Mouse (Mus musculus) embryo, embryonic 10 days (tissue): Measurements from ENCODE around the gene Gabbr2.

Experiments
- DNase-seq: peaks from one replicate; pipeline ENCODE4 v3.0.0-alpha.2; 2015; ENCODE audit warnings: low spot score

Gene Gabbr2

DNA sequence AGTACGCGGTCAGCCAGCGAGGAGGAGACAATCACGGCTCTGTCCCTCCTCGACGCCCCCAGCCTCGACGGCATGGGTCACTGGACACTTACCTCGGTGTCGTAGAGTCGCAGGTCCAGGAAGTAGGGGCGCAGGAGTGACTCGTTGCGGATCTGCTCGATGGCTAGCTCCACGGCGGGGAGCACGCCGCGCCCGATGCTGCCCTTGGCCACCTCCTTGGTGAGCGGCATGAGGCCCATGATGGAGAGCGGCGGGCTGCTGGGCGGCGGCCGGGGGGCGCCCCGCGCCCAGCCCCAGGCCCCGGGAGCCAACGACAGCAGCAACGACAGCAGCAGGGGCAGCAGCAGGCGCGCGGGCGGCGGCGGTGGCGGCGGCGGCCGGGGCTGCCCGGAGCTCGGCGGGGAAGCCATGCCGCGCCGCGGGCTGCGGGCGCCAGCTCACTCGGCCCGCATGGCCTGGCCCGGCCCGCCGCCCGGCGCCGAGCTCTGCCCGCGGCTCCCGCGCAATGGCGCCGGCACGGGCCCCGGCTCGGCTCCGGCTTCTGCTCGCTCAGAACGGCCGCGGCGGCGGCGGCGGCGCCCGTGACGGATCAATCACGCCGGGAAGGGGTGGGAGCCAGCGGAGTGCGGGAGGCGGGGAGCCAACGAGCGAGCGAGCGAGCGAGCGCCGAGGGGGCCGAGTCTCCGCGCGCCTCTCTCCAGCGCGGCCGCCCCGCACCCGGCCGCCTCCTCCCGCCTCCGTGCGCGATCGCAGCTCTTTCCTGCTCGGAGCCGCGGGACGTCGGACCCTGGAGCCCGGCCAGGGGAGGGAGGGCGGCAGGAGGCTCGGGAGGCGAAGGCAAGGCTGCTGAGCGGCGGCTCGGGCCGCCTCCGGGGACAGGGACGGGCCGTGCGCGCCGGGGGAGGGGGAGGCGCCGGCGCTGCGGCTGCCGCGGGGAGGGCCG is at the start of gene Gabbr2:
Gene Gabbr2, minus strand, starts transcription at position 858 of the 943 bp plus-strand sequence.
- peak; percentile 24 for DNase-seq

DNA sequence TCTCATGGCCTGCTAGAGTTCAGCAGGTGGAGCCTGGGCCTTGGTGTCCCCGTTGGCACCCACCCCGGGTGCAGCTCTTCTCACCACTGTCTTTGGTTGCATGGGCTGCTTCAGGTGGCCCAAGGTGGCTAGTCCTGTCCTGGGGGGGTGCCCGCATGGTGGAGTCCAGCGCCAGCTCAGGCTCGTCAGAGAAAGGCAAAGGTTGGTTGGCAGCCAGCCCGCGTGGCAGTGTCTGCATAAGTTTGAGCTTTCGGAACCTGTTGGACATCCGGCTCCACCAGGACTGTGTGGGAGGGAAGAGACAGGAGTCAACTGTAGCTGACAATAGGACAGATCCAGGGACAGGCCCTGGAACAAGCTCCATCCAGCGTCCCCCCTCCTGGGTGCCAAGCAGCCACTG is 47.9 kb upstream of the Gabbr2 start:
- DNase-seq = no peak

DNA sequence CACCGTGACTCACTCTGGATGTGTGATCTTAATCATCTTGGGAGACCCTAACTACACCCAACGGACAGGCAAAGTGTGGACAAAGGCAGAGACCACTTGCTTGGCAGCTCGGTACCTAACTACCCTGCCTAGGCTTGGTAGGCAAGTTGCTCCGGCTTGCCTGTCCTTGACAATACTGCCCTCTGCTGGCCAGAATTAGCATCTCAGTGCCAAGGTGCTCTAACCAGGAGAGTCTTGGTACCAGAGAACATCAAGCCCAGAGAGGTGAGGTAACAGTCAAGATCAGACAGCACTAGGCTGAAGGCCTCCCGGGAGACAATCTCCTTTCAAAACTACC is 45.6 kb upstream of the Gabbr2 start:
- DNase-seq = peak; percentile 88

DNA sequence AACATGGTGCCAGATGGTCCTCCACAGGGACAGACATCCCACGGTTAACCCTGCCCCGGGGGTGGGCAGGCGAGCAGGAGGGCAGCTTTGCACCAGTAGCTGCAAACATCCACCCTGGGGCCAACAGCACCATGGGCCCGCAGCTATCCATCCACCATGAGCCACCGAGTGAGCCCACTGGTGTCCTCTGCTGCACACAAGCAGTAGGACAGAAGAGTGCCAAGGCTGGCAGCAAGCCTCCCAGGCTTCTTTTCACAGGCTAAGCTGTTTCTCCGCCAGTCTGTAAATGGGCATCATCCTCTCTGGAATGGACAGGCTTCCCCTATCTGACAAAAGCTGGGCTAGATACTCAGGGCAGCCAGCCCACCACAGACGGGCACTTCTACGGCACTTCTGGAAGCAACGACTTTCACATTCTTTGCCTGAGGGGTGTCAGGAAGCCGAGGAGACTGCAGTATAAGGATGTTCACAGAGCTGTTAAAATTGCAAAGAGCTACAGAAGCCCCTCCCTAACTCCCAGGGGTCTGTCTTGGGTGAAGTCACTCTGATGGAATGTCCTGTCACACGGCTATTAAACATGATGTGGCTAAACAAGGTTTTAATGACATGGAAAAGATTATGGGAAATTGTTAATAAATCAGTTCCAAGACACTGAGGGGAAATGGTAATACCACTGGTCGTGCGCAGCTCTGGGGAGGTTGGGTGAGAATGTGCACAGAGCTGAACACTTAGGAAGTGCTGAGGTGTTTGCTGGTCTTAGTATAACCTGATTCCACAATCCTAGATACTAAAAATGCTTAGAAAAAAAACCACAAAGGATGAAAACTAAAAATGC is 45.0 kb upstream of the Gabbr2 start:
- DNase-seq = no peak

DNA sequence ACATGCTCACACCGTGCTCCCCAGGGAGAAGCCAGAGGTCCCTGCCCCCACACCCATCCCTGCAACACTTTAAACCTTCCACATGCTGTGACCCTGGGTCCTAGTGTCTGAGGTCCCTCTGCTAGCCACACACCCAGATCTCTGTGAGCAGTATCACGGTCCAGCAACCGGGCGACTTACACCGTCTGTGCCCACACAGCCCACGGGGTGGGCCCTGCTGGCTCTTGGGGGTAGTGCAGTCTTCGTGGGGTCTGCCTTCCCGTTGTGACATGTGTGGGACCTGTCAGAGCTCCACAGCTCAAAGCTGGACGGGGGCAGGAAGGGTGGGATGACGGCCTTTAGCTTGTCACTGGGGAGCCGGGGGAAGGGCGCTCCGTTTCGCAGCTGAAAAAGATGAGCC is 43.9 kb upstream of the Gabbr2 start:
- DNase-seq = no peak

DNA sequence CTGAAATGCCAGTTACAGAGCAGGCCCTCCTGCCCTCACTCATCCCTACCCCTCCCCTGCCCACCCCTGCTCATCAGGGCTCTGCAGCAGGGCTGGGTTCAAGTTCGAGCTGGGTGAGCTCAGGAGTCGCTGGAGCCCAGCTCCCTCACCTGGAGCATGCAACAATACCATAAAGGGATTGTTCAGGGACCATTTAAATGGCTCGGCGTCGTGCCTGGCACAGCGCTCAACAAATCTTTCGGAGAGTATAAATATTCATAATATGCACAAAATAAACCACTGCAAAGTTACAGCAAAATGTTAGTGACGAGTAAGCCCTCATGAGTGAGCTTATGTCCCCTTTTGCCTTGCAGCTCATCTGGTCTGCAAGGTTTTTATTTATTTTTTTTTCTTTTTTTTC is 40.5 kb upstream of the Gabbr2 start:
- no peak for DNase-seq

DNA sequence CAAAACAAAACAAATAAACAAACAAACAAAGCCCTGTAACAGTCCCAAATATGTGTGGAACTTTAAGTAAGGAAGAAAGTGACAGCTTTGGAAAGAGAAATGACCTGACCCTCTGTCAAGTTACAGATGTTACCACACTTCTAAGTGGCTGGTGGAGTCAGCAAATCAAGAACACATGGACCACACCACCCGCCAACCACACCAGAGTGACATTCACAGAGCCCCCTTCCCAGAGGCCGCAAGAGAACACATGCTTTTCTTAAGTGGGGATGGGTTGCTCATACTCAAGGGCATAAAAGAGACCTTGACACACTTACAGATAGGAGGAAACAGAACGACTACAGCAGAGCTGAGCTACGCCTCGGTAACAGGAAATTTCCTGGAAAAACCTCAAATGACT is 37.1 kb upstream of the Gabbr2 start:
- peak; percentile 35 for DNase-seq

DNA sequence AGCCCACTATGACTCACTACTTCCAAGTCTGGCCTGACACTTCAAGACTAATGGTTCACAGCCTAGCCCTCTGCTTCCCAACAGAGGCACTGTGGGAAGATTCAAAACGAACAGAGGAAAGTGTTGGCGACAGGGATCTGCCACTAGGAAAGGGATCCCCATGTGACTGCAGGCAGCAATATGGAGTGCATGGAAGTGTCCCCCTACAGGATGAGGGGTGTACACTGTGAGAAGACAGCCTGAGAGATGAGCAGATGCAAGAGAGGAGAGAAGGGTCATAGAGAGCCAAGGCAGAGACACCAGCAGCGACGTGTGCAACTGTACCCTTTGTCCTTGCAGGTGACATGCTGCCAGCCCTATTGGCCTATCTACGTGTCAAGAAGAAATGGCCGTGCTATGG is 32.3 kb upstream of the Gabbr2 start:
- no peak for DNase-seq

DNA sequence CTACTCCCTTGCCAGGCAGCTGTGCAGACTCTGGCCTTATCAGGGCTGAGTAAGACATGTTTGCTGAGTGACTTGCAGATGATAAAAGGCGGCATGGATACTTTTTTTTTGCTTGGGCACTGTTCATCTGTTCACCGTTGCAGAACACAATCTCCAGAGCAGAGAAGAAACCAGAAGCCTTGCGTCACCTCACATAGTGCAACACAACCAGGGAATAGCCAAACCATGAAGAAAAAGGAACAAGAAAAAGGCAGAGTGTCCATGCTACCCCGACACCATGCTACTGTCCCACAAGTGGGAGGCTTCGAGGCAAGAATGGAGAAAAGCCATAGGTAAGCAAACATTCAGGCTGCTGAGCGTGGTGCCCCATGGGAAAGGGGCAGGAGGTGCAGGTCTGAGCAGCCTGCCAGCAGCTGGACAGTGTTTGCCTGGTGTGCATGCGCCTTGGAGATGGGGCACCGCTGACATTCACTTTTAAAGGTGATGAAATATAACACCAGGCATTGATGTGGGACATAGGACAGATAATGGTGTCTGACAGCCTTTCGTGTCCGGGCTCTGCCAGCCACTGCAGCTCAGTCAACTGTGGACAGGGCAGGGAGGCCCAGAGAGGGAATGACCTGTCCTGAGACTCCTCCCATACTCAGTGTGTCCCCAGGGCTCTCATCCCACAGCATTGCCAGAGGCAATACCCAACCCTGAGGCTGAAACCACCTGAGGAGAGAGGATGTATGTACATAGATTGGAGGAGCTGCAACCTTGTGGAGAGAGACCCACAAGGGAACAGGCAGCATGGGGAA is 31.3 kb upstream of the Gabbr2 start:
- no peak for DNase-seq

DNA sequence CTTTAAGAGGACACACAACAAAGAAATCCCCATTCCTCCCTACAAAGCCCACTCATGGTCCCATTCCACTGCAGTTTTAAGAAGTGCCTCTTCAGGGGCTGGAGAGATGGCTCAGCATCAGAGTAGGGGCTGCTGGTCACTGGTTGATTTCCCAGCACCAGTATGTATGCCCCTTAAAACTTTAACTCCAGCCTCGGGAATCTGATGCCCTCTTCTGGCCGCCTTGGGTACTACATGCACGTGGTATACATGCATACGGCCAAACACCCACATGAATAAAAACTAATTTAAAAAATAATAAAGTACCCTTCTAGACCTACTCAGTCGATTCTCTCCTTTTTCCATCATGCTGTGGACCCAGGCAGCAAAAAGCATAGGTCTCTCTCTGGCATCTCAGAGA is 28.9 kb upstream of the Gabbr2 start:
- peak; percentile 54 for DNase-seq

DNA sequence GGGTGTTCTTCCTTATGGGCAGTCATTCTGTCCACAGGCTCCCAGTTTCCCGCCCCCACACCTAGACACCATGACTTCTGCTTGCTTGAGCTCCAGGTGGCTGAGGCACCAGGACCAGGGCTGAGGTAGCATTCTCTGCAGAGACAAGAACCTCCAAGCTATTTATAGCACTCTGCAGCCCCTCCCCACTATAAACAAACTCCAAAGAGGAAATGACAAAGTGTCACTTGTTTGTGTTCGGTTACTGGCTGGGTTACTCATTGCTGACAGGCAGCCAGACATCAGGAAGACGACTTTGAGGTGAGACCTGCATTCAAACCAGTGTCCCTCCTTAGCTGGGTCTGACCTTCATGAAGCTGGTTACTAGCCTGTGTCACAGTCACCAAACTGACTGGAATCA is 23.5 kb upstream of the Gabbr2 start:
- DNase-seq = no peak

DNA sequence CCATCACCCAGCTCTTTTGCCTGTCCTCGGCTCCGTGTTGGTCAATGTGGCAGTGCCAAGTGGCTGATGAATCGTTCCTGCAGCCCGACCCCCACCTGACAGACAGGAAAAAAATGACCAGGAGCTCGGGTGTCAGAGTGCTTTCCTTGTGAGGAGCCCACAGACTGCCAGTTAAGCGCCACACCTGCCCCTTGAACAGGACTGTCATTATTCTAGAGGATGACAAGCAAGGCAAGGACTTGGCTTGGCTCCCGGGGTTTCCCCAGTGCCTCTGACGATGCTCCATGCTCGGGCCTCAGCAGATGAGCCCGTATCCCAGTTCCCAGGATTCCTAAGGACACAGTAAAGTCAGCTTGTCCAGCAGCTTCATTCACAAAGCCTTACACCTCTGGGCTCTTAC is 20.8 kb upstream of the Gabbr2 start:
- DNase-seq = no peak

DNA sequence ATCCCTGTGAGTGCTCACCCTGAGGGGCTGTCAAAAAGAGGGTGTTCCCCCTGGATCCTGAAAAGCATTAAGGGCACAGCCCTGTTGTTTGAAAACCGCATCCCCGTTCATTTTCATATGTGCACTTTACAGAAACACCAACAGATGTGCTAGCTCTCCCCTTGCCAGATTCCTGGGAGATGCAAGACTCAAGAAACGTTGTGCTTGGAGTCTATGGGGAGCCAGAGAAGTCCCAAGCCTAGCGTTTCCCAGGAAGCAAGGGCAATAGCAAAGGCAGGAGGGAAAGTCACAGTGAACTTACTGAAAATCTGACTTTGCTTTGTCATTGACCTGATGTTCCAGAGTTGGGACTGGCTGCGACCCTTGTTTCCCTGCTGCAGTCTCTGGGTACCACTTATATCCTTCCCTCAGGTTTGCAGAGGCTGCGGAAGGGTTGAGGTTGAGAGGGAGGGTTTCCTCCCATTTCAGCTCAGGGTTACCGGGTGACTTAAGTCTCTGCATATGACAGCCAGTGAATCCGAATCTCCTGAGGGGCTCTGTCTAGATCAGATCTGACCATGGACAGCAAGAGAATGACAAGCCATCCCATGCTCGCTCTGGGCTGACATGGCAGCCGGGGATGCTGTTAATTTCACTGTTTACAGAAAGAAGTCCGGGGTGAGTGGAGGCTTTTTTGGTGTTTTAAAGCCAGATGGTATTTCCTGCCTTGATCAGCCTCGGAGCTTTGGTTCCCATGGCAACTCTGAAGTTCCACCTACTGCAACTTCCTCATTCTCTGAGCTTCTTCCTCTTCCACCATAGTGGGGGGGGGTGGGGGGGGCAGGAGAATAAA is 18.9 kb upstream of the Gabbr2 start:
- peak; percentile 29 for DNase-seq

DNA sequence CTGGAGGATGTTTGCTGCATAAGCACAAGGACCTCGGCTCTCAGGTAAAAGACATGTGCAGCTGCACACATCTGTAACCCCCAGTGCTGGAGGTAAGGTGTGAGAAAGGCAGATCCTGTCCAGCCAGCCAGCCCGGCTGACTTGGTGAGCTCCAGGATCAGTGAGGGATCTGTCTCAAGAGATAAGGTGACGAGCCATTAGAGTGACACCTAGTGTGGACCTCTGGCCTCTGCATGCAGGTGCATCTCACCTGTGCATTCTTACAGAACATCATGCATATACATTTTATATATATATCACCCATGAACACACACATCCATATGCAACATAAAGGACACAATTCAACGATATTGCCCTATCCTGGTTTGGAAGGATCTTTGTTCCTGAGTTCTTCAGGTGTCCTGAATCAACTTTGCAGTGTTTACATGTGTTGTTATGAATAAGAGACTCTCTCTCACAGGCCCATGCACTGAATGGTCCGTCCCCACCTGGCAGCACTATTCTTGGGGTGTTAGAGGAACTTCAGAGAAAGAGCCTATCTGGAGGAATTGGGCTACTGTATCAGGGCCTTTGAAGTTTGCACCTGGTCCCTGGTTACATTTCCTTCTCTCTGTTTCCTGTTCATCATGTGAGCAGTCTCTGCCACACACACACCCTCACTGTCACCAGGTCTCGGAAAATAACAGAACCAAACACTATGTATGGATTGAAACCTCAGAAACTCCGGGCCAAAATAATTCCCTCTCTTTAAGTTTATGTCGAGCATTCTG is 9.1 kb upstream of the Gabbr2 start:
- no peak for DNase-seq

DNA sequence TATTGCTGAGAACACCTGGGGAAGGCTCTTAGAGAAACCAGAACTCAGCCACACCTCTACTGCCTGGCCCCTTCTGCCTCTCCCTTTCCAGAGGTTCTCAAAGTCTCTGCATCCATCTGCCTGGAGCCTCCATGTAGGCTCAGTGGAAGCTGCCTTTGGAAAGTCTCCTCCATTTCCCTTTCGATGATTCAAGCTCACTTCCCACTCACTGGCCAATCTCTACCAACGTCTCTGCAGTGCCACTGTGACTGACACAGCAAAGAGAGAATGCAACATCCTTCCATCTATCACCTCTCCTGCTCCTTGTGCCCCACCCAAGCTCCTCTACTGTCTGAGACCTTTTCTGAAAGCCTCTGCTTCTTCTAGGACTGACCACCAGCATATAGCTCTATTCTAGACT is 6.3 kb upstream of the Gabbr2 start:
- DNase-seq = no peak

DNA sequence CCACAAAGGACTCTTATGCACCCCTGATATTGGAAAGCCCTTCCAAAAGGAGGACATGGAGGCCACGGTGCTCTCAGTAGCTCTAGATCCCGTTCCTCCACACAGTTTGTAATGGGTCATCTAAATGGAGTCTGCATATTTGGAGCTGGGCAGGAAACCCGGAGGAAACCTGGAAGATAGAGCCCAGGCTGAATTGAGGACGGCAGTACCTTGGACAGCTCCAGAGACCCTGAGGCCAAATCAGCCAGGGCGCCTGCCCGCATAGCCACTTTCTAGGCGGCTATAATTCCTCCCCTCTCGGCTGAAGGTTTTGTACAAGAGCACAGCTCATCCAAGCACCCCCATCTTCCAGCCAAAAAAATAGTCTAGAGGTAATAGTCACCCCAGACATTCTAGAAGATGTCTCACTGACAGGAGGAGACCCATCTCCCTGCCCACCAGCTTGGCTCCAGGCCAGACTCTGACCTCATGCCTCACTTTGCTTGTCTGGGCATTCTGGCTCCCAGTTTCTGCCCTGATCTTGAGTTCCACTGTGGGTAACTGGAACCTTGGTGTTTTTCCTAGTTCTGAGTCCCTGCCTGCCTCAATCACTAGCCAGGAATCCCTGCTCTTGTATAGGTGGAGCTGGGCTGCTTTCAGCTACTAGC is 1.3 kb upstream of the Gabbr2 start:
- peak; percentile 82 for DNase-seq

DNA sequence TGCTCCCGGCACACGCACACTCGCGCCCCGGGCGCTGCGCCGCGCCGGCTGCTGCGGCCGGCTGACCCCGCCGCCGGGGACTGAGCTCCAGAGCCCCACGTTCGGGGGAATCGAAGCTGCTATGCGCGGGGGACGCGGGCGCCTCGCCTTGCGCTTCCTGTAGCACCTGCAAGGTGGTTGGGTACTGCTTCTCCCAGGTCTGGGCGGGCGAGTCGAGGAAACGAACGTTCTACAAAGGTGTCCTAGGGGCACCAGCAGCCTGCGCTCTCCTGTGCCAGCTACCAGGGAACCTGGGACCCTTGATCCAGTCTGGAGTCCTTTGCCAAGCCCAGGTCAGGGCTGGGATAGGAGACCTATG is 265 bp upstream of the Gabbr2 start:
- no peak for DNase-seq

DNA sequence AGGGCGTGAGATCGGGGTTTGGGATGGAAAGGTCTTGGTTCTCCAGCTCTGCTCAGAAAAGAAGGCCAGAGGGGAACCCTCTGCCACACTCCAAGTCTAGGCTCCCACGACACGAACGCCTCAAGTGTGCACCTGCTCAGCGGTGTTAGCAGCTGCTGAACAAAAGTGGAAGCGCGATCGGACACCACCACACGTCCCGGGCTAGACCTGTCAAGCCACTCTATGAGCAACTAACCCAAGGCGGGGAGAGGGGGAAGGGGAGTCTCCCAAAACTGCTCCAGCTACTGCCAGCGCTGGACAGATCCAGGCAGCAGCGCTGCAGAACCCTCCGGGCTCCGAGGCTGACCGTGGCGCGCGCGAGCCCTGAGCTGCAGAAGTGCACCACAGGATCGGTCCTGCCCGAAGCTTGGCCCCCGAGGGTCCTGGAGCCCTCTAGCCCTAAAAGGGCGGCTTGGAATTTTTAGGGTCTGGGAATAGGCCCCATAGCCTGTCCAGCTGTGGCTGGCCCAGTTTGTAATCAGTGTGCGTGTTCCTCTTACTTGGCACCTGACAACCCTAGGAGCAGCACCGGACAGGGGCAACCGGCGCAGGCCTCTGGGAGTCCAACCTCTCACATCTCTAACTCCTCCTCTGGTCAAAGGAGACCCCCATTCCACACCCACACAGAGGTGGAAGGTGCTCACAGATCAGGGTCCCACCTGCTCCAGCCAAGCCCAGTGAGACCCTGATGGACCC is 1.2 kb downstream of the Gabbr2 start:
- DNase-seq = peak; percentile 36

DNA sequence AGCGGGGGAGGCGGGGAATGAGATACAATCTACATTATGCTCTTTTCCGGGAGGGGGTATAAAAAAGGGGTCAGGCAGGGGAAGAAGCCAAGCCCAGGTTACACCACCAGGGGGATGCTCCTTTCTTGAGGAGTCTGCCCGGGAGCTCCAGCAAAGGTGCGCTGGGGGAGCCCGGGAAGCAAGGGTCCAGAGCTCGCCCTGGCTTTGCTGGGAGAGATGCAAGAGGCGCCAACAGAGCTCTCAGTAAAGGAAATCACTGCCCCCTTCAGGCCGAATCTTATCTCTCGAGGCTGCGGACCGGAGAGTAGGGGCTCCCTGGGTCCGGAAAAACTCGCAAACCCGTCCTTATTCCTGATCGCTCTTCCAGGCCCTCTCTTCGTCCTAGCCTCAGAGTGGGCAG is 1.8 kb downstream of the Gabbr2 start:
- peak; percentile 79 for DNase-seq

DNA sequence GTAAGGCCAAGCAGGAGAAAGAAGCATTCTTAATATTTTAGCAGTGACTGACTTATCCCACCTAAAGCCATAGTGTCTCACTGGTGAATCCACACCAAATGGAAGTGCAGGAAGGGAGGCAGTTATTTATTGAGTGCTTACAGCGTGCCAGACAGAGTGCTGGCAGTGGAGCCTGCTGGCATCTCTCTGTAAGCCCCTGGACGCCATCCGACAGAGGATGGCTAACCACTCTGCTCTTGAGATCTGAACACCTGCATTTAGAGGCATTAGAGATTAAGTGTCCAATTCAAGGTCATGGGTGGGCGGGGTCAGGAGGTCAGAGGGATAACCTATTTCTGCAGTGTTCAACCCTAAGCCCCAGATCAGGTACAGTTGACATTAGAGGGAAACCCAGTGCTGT is 2.8 kb downstream of the Gabbr2 start:
- no peak for DNase-seq
